Mouse (Mus musculus) lung, postnatal 0 days (tissue): ENCODE results near the gene Aim2. TPM values are rescaled to one million over a fixed set of nuclear protein-coding genes. Genes with fewer than 3 reads are reported as not detected.

Experiments
- ATAC-seq: fragments of 200-750 bp; cut with Nextera tagmentation; 2 replicates; pipeline ENCODE4 v1.8.0; 2017; ENCODE audit warnings: moderate library complexity
- DNase-seq: peaks from one replicate; pipeline ENCODE4 v3.0.0-alpha.2; 2016; ENCODE audit warnings: low spot score
- H3K27ac ChIP-seq: fragments of 300-500 bp; sonication (generic); 2 replicates; pipeline ENCODE4 v1.5.1; 2014; ENCODE audit warnings: antibody characterized with exemption, mild to moderate bottlenecking, low read length, mixed read lengths
- H3K27me3 ChIP-seq: fragments of 300-500 bp; sonication (generic); replicated peaks from 2 replicates; pipeline ENCODE4 v1.6.1; 2014; ENCODE audit warnings: low read length, mixed read lengths; ENCODE audit not compliant: insufficient read depth
- H3K36me3 ChIP-seq: fragments of 300-500 bp; sonication (generic); 2 replicates; pipeline ENCODE4 v1.6.1; 2014; ENCODE audit warnings: low read length, mixed read lengths; ENCODE audit not compliant: insufficient read depth
- H3K4me1 ChIP-seq: fragments of 300-500 bp; sonication (generic); 2 replicates; pipeline ENCODE4 v1.6.1; 2014; ENCODE audit warnings: antibody characterized with exemption, low read depth, low read length, mixed read lengths; ENCODE audit not compliant: insufficient read depth
- H3K4me2 ChIP-seq: fragments of 300-500 bp; sonication (generic); replicated peaks from 2 replicates; pipeline ENCODE4 v1.6.1; 2014; ENCODE audit warnings: low read depth, mild to moderate bottlenecking, low read length, moderate library complexity, mixed read lengths
- H3K4me3 ChIP-seq: fragments of 300-500 bp; sonication (generic); 2 replicates; pipeline ENCODE4 v1.5.1; 2014; ENCODE audit warnings: low read depth, low read length
- H3K9ac ChIP-seq: fragments of 300-500 bp; sonication (generic); replicated peaks from 2 replicates; pipeline ENCODE4 v1.6.1; 2014; ENCODE audit warnings: low read depth, mild to moderate bottlenecking
- H3K9me3 ChIP-seq: fragments of 300-500 bp; sonication (generic); 2 replicates; pipeline ENCODE4 v1.6.1; 2016; ENCODE audit warnings: low read length, mixed read lengths
- CTCF ChIP-seq: IDR thresholded peaks from 2 replicates; pipeline ENCODE4 v1.5.1; 2016; ENCODE audit warnings: antibody characterized with exemption, mild to moderate bottlenecking
- EP300 ChIP-seq: IDR thresholded peaks from 2 replicates; pipeline ENCODE4 v1.6.1; 2016; ENCODE audit warnings: antibody characterized with exemption, mild to moderate bottlenecking, control low read depth
- WGBS: fragments of 180-500 bp; shearing (Covaris S2); extraction: QIAGEN DNeasy Blood & Tissue Kit; methylation state at CpG from one replicate; pipeline ENCODE4 v1.1.7; 2014; 5-methylcytosine and 5-hydroxymethylcytosine counted together
- polyA plus RNA-seq: library from polyadenylated mRNA; unstranded; fragments of >200 nt; fragmentation: Nextera tagmentation; extraction: Ambion mirVana; gene quantifications from 2 replicates; pipeline ENCODE4 v1.2.1, GENCODE M21; 2015

Gene Aim2
- polyA plus RNA-seq, 1 experiment from 2014 or later, result 3.4 TPM

GRCm38 (mm10) chr1:173374020-173374419 is 23.3 kb downstream of the Aim2 start:
- no peak for DNase-seq
- WGBS, result 74% methylated on average over 7 of the region's 7 CpGs
- TF ChIP-seq CTCF, result no peak
- no peak for TF ChIP-seq EP300

GRCm38 (mm10) chr1:173377380-173378112 is 26.9 kb downstream of the Aim2 start:
- Histone ChIP-seq H3K27ac (no peak overlapping the region), H3K9me3 (no peaks in the 10 kb centered on the region), H3K4me1 (no peaks in the 10 kb centered on the region), H3K4me2 (no peak overlapping the region), H3K4me3 (no peak overlapping the region), H3K9ac (no peak overlapping the region), H3K36me3 (no peaks in the 10 kb centered on the region), H3K27me3 (no peaks in the 10 kb centered on the region)
- WGBS, result 33% methylated on average over 13 of the region's 13 CpGs
- no peak for ATAC-seq
- peak; percentile 25 for DNase-seq
- TF ChIP-seq CTCF (peak; percentile 79), EP300 (no peak)

More at GRCm38 (mm10) chr1:173374020-173374419, 23.3 kb downstream of the Aim2 start:
- Histone ChIP-seq H3K9ac (no peak overlapping the region), H3K9me3 (no peaks in the 10 kb centered on the region), H3K27ac (no peak overlapping the region), H3K36me3 (no peaks in the 10 kb centered on the region), H3K4me2 (no peak overlapping the region), H3K4me3 (no peak overlapping the region), H3K4me1 (no peaks in the 10 kb centered on the region), H3K27me3 (no peaks in the 10 kb centered on the region)
- no peak for ATAC-seq

GRCm38 (mm10) chr1:173381436-173381835 is 30.8 kb downstream of the Aim2 start:
- 80% methylated on average over 6 of the region's 6 CpGs for WGBS
- TF ChIP-seq CTCF (no peak), EP300 (no peak)

GRCm38 (mm10) chr1:173389431-173389830 is 38.8 kb downstream of the Aim2 start:
- no peak overlapping the region for H3K4me2 ChIP-seq
- DNase-seq, result no peak
- no peaks in the 10 kb centered on the region for H3K4me1 ChIP-seq
- WGBS, result 21% methylated on average over 3 of the region's 3 CpGs
- H3K27me3 ChIP-seq, result no peaks in the 10 kb centered on the region
- H3K4me3 ChIP-seq, result no peak overlapping the region
- no peak for ATAC-seq
- H3K9me3 ChIP-seq, result no peaks in the 10 kb centered on the region
- H3K27ac ChIP-seq, result no peak overlapping the region
- no peak overlapping the region for H3K9ac ChIP-seq
- H3K36me3 ChIP-seq, result no peaks in the 10 kb centered on the region
- no peak for TF ChIP-seq EP300

More at GRCm38 (mm10) chr1:173381436-173381835, 30.8 kb downstream of the Aim2 start:
- H3K4me2 ChIP-seq, result no peak overlapping the region
- no peaks in the 10 kb centered on the region for H3K27me3 ChIP-seq
- no peak overlapping the region for H3K27ac ChIP-seq
- no peak overlapping the region for H3K4me3 ChIP-seq
- DNase-seq, result no peak
- no peaks in the 10 kb centered on the region for H3K9me3 ChIP-seq
- H3K36me3 ChIP-seq, result no peaks in the 10 kb centered on the region
- H3K4me1 ChIP-seq, result no peaks in the 10 kb centered on the region
- ATAC-seq, result no peak
- no peak overlapping the region for H3K9ac ChIP-seq

- Histone ChIP-seq H3K9me3 (no peaks in the 10 kb centered on the region), H3K4me3 (no peak overlapping the region), H3K27ac (no peak overlapping the region), H3K9ac (no peak overlapping the region), H3K4me1 (no peaks in the 10 kb centered on the region), H3K27me3 (no peaks in the 10 kb centered on the region), H3K4me2 (no peak overlapping the region), H3K36me3 (no peaks in the 10 kb centered on the region)
- no peak for ATAC-seq
- no peak for DNase-seq
- TF ChIP-seq EP300 (no peak), CTCF (no peak)
- WGBS, result 13% methylated on average over 13 of the region's 13 CpGs
Observed at GRCm38 (mm10) chr1:173389901-173390401, 39.3 kb downstream of the Aim2 start.

GRCm38 (mm10) chr1:173391754-173392153 is 41.1 kb downstream of the Aim2 start:
- 65% methylated on average over 6 of the region's 6 CpGs for WGBS
- no peaks in the 10 kb centered on the region for H3K27me3 ChIP-seq
- DNase-seq (no peak), ATAC-seq (no peak)
- no peak overlapping the region for H3K9ac ChIP-seq
- H3K4me3 ChIP-seq, result no peak overlapping the region
- no peaks in the 10 kb centered on the region for H3K36me3 ChIP-seq
- no peak for TF ChIP-seq CTCF
- TF ChIP-seq EP300, result no peak
- no peaks in the 10 kb centered on the region for H3K4me1 ChIP-seq
- no peak overlapping the region for H3K4me2 ChIP-seq
- no peak overlapping the region for H3K27ac ChIP-seq
- no peaks in the 10 kb centered on the region for H3K9me3 ChIP-seq
